Mouse (Mus musculus): ENCODE measurements at regions not wholly inside any gene's neighbourhood (a gene's known extent, or its start where the extent isn't known, plus 50 kb on each side); places are given as distances from the start of the nearest gene placed in this dataset.

DNA sequence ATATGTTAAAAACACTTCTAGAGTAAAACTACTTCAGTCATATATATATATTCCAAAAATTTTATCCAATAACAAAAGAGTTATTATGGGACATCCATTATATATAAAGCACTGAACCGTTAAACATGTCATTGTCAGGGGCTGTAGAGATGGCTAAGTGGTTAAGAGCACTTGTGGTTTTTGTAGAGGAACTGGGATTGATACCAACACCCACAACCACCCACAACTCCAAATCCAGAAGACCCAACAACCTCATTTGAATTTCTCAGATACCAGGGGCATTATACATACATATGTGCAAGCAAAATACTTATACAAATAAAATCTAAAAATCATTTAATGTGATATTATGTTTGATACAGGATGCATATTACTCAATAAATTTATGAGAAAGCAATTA lies 76.8 kb downstream of the Atxn7l3b start:
- TF ChIP-seq POLR2AphosphoS2 (IDR thresholded peaks at IDR 0.05; ENCODE audit: insufficient read length, low read depth) (no peak), POLR2A (IDR thresholded peaks at IDR 0.05; ENCODE audit: insufficient read length, low read depth) (no peak), MYOG (IDR thresholded peaks at IDR 0.05; ENCODE audit: control insufficient read depth in 1 of 3, insufficient read depth in 1 of 3, insufficient read length in 2 of 3, low read depth in 2 of 3) (no peak), E2F4 (IDR thresholded peaks at IDR 0.05; ENCODE audit: insufficient read depth) (no peak), MYOD1 (IDR thresholded peaks at IDR 0.05; ENCODE audit: control insufficient read depth in 1 of 3, insufficient read length in 2 of 3, low read depth in 2 of 3) (no peak), CEBPB (IDR thresholded peaks at IDR 0.05; ENCODE audit: insufficient read depth, poor library complexity, severe bottlenecking) (no peak)
